Mouse (Mus musculus): Measurements from ENCODE around the gene Pik3ca.
"Not testable (repeated sequence)": the region's sequence is repeated elsewhere in the genome, so short reads cannot be mapped to it uniquely, and the experiment has no call there.

Pik3ca gene

DNA sequence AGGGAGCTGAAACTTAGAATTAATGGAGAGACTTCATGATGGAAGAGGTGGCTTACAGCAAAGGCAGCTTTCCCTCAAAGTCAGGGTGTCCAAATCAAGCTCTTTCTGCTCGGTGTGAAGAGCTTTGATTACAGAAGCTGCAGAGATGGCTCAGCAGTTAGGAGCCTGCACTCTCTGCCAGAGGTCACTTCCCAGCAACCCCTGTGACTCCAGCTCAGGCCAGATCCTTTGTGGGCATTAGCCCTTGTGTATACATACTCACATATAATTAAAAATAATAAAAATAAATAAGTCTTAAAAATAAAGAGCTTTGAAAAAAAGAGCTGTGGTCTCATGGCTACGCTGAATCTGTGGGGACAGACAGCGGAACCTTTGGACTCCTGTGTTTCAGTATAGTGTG, 4.1 kb downstream of the Pik3ca start:
- DNase-seq (ENCODE audit: low read depth, low spot score), result no peak

DNA sequence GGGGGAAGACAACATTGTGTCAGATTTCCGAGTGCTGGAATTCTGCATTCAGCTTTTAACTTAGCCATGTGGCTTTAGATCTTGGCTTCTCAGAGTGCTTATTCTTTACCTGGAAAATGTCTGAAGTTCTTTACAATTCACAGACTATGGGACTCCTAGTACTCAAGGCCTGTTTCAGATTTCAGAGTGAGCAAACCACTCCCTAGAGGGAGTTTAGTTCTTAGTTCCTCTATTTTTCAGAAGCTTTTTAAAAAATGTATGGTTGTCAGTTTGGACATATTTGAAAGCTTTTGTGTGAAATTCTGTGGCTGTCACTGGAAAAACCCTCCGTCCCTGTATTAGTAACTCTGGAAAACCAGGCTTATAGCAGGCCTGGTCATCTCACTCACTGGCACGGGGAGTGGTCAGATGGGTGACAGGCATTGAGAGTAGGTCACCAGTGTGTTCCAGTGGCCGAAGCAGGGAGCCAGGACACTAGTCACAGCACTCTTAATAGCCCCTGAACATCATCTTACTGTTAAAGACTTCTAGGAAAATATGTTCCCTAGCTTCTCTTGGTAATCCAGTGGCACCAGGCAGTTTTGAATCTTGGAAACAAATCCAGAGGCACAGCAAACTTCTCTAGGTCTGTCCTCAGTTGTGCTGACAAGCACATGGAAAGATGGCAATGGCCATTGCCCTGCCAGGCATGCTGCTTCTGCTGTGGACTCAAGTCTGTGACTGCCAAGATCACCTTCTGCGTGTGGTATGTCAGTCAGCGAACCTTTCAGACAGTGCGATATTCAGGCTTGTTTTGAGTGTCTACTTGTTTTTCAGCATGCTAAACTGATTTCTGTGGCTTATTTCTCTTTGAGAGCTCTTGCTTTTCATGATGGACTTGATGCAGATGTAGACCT, 5.8 kb downstream of the Pik3ca start:
- DNase-seq (ENCODE audit: low read depth, low spot score), result no peak

DNA sequence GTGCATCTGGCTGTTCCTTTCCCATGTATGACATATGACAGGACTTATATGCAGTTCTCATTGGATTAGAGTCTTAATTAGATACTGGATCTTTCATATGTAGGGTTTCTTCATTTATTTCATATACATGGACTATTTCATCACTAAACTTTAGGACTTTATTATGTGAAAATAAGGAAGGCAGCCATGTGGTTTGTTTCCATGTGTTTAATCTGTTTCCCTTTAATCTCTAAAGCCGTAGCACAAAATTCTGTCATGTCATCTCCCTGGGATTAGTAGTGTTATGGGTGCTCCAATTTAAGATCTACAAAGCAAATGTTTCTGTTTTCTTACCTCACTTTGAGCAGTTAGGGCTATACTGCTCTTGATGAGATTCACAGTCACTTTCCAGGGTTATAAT, 8.2 kb downstream of the Pik3ca start:
- DNase-seq (ENCODE audit: low read depth, low spot score), result no peak

DNA sequence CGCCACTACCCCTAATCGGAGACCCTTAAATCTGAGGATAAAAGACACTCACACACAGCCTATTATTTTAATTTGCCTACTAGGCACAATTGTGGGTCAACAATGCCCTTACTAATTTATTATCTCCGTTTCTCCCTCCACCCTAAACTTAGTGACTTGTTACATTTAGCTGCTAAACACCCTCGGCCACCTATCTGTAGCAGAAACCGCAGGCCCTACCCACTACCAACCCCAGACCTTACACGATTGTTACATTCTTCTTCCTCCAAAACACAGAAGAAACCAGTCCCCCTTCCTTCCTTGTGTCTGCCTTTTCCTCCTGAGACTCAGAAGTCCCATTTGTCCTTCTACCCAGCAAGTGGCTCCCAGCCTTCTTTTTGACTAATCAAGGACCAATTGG, 9.3 kb downstream of the Pik3ca start:
- DNase-seq (ENCODE audit: low read depth, low spot score), result no peak

DNA sequence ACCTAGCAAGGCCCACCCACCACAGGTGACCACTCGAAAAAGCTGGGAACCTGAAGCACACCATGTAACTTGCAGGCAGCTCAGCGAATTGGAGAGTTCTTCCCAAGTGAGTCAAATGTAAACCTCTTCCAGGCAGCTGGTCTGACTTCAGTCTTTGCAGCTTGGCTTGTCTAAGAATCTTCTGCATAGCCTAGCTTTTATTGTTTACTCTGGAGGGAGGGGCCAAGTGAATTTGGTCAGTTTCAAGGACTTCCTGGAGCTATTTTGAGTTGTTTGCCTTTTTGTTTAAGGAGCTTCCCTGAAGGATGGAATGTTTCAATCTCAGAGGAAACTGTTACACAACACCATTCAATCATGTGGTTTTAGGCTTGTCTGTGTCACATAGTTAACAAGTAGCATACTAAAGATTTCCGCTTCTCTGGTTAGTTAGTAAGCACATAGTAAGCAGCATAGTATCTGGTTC, 11.4 kb downstream of the Pik3ca start:
- DNase-seq (ENCODE audit: low read depth, low spot score), result no peak

DNA sequence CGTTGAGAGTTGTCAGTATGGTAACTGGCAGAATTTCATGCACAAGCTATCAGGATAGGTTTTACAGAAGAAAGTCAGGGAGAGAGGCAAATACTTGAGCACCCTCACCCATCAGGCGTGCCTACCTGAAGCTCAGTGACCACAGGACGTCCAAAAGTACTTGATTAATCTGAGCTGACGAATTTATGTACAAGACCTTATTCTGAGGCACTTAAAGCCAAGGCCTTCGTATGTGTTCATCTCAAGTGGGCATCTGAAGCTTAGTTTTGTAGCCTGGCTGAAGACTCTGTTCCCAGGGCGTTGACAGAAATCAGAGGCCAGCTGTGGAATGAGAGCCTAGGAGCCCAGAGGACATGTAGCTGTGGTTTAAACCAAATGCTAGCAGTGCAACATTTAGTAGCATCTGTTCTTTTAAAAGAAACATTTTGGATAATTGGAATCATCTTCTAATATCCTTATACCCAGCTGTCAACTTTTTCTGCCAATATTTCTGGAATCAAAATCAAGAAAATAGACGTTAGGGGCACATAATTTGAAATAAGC, 15.1 kb downstream of the Pik3ca start:
- no peak for DNase-seq (ENCODE audit: low read depth, low spot score)

DNA sequence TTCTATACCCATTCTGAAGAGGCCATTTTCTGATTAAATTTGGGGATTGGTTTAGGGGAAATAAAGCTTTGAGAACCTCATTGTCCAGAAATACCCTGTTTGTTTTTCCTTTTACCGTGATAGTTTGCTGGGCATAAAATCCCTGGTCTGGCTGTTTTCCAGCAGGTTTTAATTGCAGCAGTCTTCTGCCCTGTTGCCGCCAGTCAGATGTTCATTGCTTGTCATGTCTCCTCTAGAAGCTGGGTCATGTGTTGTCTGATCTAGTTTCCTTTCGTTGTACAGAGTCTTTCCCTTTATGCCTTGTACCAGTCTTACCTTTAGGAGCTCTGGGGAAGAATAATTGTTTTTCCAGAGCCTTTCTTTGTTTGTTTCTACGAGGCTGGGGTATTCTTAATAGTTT, 16.9 kb downstream of the Pik3ca start:
- no peak for DNase-seq (ENCODE audit: low read depth, low spot score)

DNA sequence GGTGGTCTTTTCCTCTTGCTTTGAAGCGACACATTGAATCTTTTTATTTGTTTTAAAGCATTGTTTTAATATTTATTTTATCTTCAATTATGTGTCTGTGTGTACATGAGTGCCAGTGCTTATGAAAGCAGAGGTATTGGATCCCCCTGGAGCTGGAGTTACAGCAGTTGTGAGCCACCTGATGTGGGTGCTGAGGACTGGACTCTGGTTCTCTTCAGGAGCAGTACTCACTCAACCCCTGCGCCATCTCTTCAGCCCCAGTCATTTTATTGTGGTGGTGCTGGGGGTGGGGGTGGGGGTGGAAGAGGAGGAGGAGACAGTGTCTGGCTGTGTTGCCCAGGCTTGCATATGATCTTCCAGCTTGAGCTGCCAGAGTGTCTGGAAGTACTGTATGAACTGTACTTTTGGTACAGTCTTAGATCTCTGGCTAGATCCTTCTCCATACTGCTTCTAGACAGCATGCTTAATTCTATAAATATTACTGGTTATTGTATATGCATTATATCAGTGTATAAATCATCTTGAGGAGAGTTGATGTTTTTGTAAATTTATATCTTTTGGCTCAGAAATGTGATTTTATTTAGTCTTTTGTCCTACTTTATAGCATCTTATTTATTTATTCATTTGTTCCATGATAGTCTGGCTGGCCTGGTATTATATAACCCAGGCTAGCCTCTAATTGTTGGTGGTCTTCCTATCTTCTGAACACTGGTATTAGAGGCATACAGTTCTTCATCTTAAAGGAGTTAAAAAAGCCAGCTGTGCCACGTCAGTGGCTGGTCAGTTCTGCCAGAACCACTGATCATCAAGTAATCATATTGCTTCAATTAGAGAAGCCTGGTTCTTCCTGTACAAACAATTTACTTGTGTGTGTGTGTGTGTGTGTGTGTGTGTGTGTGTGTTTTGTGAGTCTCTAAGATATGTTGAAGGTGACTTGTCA, 18.2 kb downstream of the Pik3ca start:
- DNase-seq (ENCODE audit: low read depth, low spot score), result no peak

DNA sequence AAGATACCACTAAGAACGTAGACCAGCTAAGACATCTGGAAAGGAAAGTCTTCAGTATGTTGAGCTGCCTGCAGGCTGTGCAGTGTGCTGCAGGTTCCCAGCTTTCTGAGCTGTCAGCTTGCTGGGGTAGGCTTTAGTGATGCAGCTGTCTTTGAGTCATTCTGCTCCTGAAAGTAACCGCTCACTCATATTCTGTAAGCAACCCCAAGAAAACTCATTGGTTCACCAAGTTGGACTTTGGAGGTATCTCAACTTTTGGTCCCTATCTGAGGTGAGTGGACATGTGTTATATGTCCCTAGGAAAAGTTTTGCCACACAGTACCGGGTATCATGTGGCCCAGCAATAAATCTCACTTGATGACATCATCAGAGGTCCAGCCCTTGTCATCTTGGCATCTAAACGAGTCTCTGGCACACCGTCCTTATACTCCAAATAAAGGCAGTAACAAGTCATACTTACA, 20.3 kb downstream of the Pik3ca start:
- no peak for DNase-seq (ENCODE audit: low read depth, low spot score)

DNA sequence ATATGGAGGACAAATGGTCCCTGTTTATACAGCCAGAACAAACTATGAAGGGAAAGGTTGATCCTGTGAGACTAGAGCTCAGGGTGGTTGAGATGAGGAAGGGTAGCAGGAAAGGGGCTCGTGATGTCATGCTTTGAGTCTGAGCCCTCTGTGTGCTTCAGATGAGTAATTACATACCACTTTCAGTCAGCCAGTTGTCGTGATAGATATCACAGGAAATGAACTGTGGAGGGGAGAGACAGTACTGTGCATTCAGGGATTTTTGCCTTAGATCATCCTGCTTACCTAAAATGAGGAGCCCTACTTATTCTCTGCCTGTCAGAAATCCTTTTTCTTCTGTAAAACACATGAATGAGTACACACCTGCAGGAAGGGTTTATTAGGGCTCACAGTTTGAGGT, 22.4 kb downstream of the Pik3ca start:
- no peak for DNase-seq (ENCODE audit: low read depth, low spot score)

DNA sequence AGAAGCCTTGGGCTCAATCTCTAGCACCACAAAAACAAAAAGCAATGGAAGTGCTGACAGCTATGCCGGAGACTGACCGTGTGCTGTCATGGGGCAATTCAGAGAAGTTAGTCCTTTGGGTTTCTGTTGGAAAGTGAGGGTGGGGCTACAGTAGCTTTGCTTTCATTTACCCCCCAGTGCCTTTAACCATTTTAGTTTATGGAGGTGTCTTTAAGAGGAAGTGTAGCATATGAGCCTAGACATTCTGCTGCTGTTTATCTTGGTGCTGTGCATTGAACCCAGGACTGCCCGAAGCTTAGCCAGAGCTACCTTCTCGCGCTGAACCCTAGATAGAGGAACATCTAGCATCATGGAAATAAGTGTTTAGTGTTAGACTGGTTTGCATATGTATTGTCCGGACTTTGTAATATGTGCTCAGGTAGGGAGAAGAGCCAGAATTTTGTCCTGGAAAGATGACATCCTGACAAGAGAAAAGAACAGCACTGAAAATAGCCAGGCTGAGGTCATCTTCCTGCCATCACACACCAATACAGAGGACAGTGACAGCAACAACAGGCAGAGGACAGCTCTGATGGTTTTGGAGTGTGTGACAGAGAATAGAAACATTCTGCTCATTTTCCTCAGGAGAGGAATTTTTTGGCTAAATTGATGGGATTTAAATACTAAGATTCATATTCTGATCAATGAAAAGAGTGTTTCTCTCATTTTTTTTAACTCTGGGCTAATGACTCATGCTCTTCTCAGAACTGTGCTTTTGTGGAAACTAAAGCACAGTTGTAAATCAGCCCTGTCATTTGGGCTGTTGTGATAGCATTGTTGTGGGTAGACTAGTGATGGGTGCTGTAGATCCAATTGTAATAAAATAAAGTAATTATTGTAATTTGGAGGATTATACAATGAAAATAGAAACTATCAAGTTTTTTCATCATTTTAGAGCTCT, 23.9 kb downstream of the Pik3ca start:
- no peak for DNase-seq (ENCODE audit: low read depth, low spot score)

DNA sequence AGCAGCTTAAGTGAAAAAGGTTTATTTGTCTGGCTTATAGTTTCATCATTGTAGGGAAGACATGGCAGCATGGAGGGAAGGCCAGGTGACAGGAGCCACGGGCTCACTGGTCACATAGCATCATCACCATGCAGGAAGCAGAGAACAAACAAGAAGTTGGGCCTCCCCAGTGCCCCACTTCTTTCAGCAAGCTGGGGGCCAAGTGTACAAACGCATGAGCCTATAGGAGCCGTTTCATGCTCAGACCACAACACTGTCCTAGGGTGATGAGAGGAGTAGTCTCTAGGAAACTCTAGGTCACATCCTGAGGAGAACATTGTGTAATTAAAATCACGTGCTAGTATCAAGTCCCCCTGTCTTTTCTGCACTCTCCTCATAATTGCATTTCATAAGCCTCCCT, 30.2 kb downstream of the Pik3ca start:
- no peak for DNase-seq (ENCODE audit: low read depth, low spot score)

DNA sequence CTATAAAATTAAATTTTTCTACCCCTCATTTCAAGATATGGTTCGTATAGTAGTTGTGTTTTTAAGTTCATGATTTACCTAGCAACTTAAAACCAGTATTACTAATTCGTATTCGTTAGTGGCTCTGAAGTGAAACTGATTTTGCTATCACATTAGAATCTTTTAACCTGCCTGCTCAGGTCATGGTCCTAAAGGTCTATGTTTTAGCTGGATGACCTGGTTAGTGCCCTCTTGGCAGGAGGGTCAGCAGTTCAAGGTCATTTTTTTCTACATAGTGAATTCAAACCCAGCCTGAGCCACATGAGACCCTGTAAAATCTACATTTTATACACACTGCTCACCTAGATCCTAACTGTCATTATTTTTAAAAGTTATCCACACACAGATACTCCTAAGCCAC, 30.9 kb downstream of the Pik3ca start:
- DNase-seq (ENCODE audit: low read depth, low spot score), result no peak

DNA sequence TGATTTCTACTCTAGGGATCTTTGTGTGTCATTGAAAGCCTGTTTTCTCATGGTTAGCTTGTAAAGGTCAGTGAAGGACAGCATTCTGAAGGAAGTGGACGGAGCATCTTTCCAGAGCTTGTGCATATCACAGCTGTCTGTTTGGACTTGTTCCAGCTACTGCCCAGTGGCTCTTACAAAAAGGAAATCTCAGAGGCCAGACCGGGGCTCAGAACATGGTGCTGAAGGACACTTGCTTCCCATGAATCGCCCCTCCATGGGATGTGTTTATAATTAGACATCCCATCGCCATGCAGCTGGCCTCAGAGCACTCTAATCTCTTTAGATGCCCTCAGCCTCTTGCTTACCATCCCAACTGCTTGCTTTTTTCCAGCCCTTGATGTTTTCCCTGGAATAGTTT, 31.4 kb downstream of the Pik3ca start:
- DNase-seq (ENCODE audit: low read depth, low spot score), result no peak

DNA sequence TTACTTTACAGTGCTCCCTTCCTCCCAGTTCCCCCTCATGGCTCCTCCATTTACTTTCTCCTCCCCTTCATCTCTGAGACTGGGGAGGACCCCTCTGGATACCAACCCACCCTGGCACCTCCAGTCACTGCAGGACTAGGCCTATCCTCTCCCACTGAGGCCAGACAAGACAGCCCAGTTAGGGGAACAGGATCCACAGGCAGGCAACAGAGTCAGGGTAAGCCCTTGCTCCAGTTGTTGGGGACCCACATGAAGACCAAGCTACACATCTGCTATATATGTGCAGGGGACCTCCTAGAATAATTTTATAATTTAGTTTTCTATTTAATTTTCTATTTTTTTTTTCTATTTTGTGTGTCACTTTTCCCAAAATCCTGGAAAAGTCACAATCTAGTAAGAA, 31.9 kb downstream of the Pik3ca start:
- DNase-seq (ENCODE audit: low read depth, low spot score), result not testable (repeated sequence)

DNA sequence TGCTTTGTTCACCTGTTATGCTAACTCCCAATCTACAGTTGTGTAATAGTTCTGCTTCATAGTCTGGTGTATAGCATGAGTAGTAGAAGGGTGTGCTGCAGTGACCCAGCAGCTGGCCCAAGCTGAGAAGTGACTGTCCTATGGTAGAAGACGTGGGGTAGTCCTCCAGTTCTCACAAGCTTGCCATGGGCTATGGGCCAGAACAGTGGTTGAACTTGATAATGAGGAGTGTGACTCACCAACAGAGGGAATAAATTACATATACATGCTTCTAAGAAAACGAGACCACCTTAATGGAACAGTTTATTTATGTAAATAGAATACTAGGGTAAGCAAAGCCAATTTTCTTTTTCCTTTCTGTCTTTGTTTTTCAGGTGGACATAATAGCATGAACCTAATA, 32.9 kb downstream of the Pik3ca start:
- DNase-seq (ENCODE audit: low read depth, low spot score), result no peak

DNA sequence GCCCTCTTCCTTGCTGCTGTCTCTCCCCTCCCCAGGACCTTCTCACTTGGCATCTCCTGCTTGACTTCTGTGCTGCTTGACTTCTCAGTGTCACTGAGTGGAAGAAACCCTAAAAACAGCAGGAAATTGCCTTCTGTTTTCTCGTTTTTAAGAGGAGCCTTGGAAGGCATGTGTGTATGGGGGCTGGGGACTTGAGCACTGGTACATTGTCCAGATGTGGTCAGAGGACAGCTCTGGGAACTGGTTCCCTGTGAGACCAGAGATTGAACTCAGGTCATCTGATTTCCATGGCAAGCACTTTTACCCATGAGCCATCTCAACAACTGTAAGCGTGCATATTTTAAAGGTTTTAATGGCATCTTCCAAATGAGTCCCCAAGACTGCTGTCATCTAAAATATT, 36.5 kb downstream of the Pik3ca start:
- no peak for DNase-seq (ENCODE audit: low read depth, low spot score)

DNA sequence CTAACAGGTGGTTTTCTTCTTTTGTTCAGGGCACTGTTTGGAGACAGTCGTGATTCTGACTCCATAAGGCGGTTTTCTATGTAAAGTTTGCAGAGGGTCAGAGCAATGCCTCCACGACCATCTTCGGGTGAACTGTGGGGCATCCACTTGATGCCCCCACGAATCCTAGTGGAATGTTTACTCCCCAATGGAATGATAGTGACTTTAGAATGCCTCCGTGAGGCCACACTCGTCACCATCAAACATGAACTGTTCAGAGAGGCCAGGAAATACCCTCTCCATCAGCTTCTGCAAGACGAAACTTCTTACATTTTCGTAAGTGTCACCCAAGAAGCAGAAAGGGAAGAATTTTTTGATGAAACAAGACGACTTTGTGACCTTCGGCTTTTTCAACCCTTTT, 38.6 kb downstream of the Pik3ca start:
- no peak for DNase-seq (ENCODE audit: low read depth, low spot score)

DNA sequence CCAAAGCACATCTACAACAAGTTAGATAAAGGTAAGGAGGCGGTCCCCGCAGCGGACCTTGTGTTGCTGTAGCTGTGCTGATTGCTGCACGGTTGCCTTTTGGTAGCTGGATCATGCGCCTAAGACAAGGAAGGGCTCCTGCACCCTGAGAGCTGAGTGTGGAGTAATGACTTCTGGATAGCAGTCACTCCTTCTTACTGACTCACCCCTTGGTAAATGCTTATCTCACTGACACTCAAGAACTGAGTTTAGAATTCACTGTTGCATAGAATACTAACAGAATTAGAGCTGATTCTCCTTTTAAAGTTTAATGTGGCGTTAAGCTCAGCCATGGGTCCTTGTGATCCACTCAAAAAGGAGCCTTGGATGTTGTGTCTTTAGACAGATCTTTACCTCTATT, 39.8 kb downstream of the Pik3ca start:
- no peak for DNase-seq (ENCODE audit: low read depth, low spot score)

DNA sequence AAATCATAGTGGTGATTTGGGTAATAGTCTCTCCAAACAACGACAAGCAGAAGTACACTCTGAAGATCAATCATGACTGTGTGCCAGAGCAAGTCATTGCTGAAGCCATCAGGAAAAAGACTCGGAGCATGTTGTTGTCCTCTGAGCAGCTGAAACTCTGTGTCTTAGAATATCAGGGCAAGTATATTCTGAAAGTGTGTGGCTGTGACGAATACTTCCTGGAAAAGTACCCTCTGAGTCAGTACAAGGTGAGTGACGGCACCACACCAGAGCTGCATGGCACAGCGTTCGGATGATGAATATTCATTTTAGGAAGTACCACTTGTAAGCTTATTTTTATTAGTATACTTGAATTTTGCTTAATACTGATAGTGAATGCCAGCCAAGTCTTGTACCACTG, 40.3 kb downstream of the Pik3ca start:
- DNase-seq (ENCODE audit: low read depth, low spot score), result no peak

DNA sequence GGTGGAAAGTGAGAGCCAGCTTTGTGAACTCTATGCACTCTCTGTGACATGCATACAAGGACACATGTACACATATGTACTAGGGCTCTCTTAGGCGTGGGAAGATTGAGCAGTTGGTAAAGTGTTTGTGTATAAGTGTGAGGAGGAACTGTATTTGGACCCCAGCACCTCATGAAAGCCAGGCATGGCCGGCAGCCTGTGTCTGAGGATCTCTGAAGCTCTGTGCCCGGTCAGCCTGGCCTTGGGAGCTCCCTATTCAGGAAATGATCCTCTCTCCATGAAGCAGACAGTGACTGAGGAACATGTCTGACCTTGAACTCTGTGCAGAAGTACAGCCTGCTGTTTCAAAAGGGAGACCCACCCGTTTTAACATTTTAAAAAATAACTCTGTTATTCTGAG, 41.2 kb downstream of the Pik3ca start:
- no peak for DNase-seq (ENCODE audit: low read depth, low spot score)

Data from c-Kit-negative CD71-positive TER-119-positive erythroid progenitor cells, embryonic 14.5 days (primary cell).